Mouse (Mus musculus) embryonic facial prominence, embryonic 14.5 days (tissue): ENCODE results near the gene Dhrs7c. TPM values are rescaled to one million over a fixed set of nuclear protein-coding genes. Genes with fewer than 3 reads are reported as not detected.

Experiments used
- ATAC-seq: fragments of 200-750 bp; cut with Nextera tagmentation; 2 replicates; pipeline ENCODE4 v1.8.0; 2017; ENCODE audit warnings: low read depth, moderate number of reproducible peaks, moderate TSS enrichment
- DNase-seq: peaks from one replicate; pipeline ENCODE4 v3.0.0-alpha.2; 2015; ENCODE audit warnings: low spot score
- H3K27ac ChIP-seq: fragments of 300-500 bp; sonication (generic); replicated peaks from 2 replicates; pipeline ENCODE4 v1.5.1; 2014; ENCODE audit warnings: low read depth, mild to moderate bottlenecking, low read length, moderate library complexity
- H3K27me3 ChIP-seq: fragments of 300-500 bp; sonication (generic); replicated peaks from 2 replicates; pipeline ENCODE4 v1.6.1; 2014; ENCODE audit warnings: low read length; ENCODE audit not compliant: control insufficient read depth, insufficient read depth
- H3K36me3 ChIP-seq: fragments of 300-500 bp; sonication (generic); 2 replicates; pipeline ENCODE4 v1.6.1; 2014; ENCODE audit warnings: low read length, mixed read lengths; ENCODE audit not compliant: control insufficient read depth, insufficient read depth
- H3K4me1 ChIP-seq: fragments of 300-500 bp; sonication (generic); 2 replicates; pipeline ENCODE4 v1.6.1; 2014; ENCODE audit warnings: antibody characterized with exemption, low read length; ENCODE audit not compliant: control insufficient read depth, insufficient read depth
- H3K4me2 ChIP-seq: fragments of 300-500 bp; sonication (generic); 2 replicates; pipeline ENCODE4 v1.6.1; 2014; ENCODE audit warnings: low read depth, mild to moderate bottlenecking, low read length, moderate library complexity, mixed read lengths
- H3K4me3 ChIP-seq: fragments of 300-500 bp; sonication (generic); 2 replicates; pipeline ENCODE4 v1.5.1; 2014; ENCODE audit warnings: low read depth, mild to moderate bottlenecking, low read length
- H3K9ac ChIP-seq: fragments of 300-500 bp; sonication (generic); 2 replicates; pipeline ENCODE4 v1.6.1; 2014; ENCODE audit warnings: low read depth, mild to moderate bottlenecking, low read length, moderate library complexity, mixed read lengths
- H3K9me3 ChIP-seq: fragments of 300-500 bp; sonication (generic); 2 replicates; pipeline ENCODE4 v1.6.1; 2016; ENCODE audit warnings: low read length; ENCODE audit not compliant: control insufficient read depth
- WGBS: fragments of 180-500 bp; shearing (Covaris S2); extraction: QIAGEN DNeasy Blood & Tissue Kit; methylation state at CpG from one replicate; pipeline ENCODE4 v1.1.7; 2014; 5-methylcytosine and 5-hydroxymethylcytosine counted together
- polyA plus RNA-seq: library from polyadenylated mRNA; unstranded; fragments of >200 nt; fragmentation: Nextera tagmentation; extraction: Ambion mirVana; gene quantifications from 2 replicates; pipeline ENCODE4 v1.2.1, GENCODE M21; 2014

Dhrs7c gene
- polyA plus RNA-seq, 1 experiment from 2014 or later = 23.0 TPM

DNA sequence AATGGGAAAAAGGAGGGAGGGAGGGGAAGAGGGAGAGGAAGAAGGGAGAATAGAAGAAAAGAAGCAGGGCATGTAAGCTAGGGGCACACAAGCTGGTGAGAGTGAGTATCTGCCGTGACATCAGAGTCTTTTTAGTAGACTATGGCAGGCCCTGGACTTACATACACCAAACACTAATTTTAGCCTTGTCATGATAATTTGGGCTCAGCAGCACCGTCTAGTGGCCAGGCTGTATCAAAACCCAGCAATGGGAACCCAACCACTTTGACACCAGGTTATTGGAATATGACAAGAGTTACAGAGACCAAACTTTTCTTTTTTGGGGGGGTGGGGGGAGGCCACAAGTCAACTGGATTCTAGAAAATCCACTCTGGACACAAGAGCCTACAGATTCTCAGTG is 57.0 kb downstream of the Dhrs7c start:
- no peak for ATAC-seq
- H3K36me3 ChIP-seq = no peaks in the 10 kb centered on the region
- H3K4me1 ChIP-seq = no peaks in the 10 kb centered on the region
- no peak for DNase-seq
- H3K9ac ChIP-seq = no peak overlapping the region
- H3K27me3 ChIP-seq = no peaks in the 10 kb centered on the region
- no peak overlapping the region for H3K4me3 ChIP-seq
- 34% methylated on average over 2 of the region's 2 CpGs for WGBS
- no peak overlapping the region for H3K27ac ChIP-seq
- H3K4me2 ChIP-seq = no peak overlapping the region
- H3K9me3 ChIP-seq = no peaks in the 10 kb centered on the region

DNA sequence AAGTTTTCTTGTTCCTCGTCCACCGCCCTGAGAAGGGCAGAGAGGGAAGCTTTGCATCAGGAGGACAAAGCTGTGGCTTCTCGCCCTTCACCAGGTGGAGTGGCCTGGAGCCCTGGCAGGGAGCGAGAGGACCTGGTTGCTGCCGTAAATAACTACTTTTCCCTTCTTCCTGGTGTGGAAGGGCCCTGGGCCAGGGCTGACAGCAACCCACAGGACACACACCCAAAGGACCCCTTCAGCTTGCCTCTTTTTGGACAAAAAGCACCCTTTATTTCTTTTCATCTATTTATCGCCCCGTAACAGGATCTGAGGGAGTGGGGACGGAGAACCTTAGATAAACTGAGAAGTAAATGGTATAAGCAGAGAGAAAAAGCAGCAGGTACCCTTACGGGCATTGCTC is 60.5 kb downstream of the Dhrs7c start:
- no peak for DNase-seq
- Histone ChIP-seq H3K4me3 (no peak overlapping the region), H3K4me1 (peaks cover 10% of the 10 kb centered on the region), H3K9ac (no peak overlapping the region), H3K27me3 (no peaks in the 10 kb centered on the region), H3K9me3 (no peaks in the 10 kb centered on the region), H3K27ac (no peak overlapping the region), H3K36me3 (no peaks in the 10 kb centered on the region), H3K4me2 (no peak overlapping the region)
- WGBS = 82% methylated on average over 9 of the region's 9 CpGs
- no peak for ATAC-seq

DNA sequence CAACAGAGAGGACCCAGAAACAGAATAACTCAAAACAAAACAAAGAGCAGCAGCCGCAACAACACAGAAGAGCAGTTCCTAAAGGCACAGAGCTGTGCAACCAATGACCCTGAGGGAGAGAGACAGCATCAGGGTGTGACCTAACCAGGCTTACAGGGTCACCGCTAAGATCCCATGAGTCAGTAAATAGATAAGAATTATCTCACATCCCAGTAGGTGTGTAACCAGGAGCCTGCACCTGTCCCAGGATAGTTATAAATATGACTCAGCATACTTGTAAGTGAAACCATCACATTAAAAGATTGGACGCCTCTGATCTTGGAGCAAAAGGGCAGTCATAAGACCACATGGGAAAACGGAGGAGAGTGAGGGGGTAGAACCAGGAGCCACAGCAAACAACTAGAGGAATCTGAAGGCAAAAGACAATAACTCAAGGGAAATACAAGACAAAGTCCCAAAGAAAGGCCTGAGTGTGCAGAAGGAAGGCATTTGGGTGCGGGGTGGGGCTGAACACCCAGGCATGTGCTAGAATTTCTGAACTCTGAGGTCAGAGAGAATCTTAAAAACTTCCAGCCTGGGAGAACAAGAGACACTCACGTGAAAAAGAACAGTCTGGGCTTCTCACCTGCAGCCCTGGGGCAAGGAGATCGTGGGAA is 62.9 kb downstream of the Dhrs7c start:
- Histone ChIP-seq H3K36me3 (no peaks in the 10 kb centered on the region), H3K9me3 (no peaks in the 10 kb centered on the region), H3K27ac (no peak overlapping the region), H3K4me2 (no peak overlapping the region), H3K4me1 (peaks cover 10% of the 10 kb centered on the region), H3K9ac (no peak overlapping the region), H3K27me3 (no peaks in the 10 kb centered on the region), H3K4me3 (no peak overlapping the region)
- ATAC-seq (no peak), DNase-seq (no peak)
- 48% methylated on average over 7 of the region's 7 CpGs for WGBS

DNA sequence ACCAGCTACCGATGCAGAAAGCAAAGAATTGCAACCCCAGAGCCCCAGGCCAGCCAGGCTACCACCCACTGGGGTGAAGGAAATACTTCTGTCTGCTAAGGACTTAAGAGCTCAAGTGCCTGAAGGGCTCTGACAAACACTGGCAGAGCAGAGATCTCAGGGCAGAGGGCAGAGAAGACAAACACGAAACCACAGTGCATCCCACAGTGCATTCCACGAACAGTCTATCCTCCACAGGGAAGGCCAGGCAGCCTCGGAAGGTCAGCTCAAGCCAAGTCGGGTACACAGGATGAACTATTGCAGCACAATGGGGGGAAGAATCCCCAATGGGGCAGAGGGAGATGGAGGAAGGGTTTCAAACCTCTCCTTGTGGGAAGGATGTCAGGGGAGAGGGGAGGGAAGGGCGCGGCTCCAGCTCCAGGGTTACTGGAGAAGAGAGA is 63.4 kb downstream of the Dhrs7c start:
- DNase-seq (peak; percentile 26), ATAC-seq (no peak)
- Histone ChIP-seq H3K27ac (no peak overlapping the region), H3K4me3 (no peak overlapping the region), H3K27me3 (no peaks in the 10 kb centered on the region), H3K4me1 (peaks cover 10% of the 10 kb centered on the region), H3K36me3 (no peaks in the 10 kb centered on the region), H3K4me2 (no peak overlapping the region), H3K9me3 (no peaks in the 10 kb centered on the region), H3K9ac (no peak overlapping the region)
- WGBS = 6% methylated on average over 7 of the region's 7 CpGs

DNA sequence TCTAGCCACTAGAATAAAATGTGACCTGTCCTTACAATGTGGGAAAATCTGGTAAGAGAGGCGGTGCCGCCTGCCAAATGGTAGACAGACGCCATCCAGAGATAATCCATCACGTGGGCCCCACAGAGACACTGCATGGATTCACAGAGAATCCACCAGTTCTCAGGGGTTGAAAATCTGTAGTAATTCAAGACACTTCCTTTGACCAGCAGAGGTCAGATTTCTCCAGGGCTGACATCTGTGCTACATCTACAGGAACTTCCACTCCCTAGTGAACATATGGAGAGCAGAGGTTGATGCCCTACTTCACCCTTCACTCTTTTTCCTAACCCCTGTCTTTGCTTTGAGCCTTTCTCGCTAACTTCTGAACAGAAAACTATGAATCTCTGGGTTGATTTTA is 67.1 kb downstream of the Dhrs7c start:
- Histone ChIP-seq H3K27me3 (no peaks in the 10 kb centered on the region), H3K4me3 (no peak overlapping the region), H3K27ac (no peak overlapping the region), H3K4me2 (no peak overlapping the region), H3K4me1 (peaks cover 10% of the 10 kb centered on the region), H3K9me3 (no peaks in the 10 kb centered on the region), H3K9ac (no peak overlapping the region), H3K36me3 (no peaks in the 10 kb centered on the region)
- ATAC-seq (no peak), DNase-seq (no peak)
- WGBS = 50% methylated on average over 5 of the region's 5 CpGs

Other genes with a start within 250 kb of the Dhrs7c start
- not detected in 2 replicates for gene Rcvrn, start 102.9 kb upstream of the Dhrs7c start, polyA plus RNA-seq
- not detected in 2 replicates for gene Glp2r, start 27.0 kb upstream of the Dhrs7c start, polyA plus RNA-seq
- not detected in 2 replicates for gene Gsg1l2, start 23.6 kb upstream of the Dhrs7c start, polyA plus RNA-seq
- gene Usp43, start 124.0 kb downstream of the Dhrs7c start, polyA plus RNA-seq = 2.3 and 2.4 TPM in 2 replicates
- gene Cfap52, start 167.5 kb downstream of the Dhrs7c start, polyA plus RNA-seq = 2.9 and 7.2 TPM in 2 replicates
- 57.5 and 58.9 TPM in 2 replicates for gene Stx8, start 168.0 kb downstream of the Dhrs7c start, polyA plus RNA-seq